Comparison of ENCODE assay signal across 14 mouse cellular contexts in genomic region chr2:20284425-20284824, GRCm38 (mm10).
"Had no signal": no experiment of that assay in that cellular context is flagged by ENCODE, and none has a peak within 500 bp of the region (broad histone marks: within the 10 kb centered on the region; RNA-seq: fewer than 3 reads in every experiment).

No protein-coding gene starts in this region.

- DNase-seq: kidney, postnatal 4 days; left cerebral cortex, postnatal 4 days; lung, adult 2 months; lung, postnatal 4 days; midbrain, embryonic 14.5 days; right cerebral cortex, adult 18-20 months; right cerebral cortex, postnatal 25 days; thymus, postnatal 36 days had no signal

- H3K4me1 ChIP-seq: liver, embryonic 15.5 days; midbrain, embryonic 10.5 days; neural tube, embryonic 15.5 days had no signal

- H3K4me2 ChIP-seq: liver, embryonic 11.5 days; liver, embryonic 15.5 days; neural tube, embryonic 15.5 days had no signal

- H3K9ac ChIP-seq: liver, embryonic 15.5 days; neural tube, embryonic 15.5 days had no signal

- H3K27ac ChIP-seq: layer of hippocampus, adult 2 months; liver, embryonic 15.5 days; midbrain, embryonic 10.5 days; neural tube, embryonic 15.5 days had no signal

- H3K36me3 ChIP-seq: liver, embryonic 15.5 days; midbrain, embryonic 10.5 days; neural tube, embryonic 15.5 days had no signal

- H3K4me3 ChIP-seq: layer of hippocampus, adult 2 months; liver, embryonic 15.5 days; midbrain, embryonic 10.5 days; myocyte; neural tube, embryonic 15.5 days had no signal

- H3K27me3 ChIP-seq: liver, embryonic 15.5 days; neural tube, embryonic 15.5 days had no signal

- H3K9me3 ChIP-seq: liver, embryonic 15.5 days; midbrain, embryonic 10.5 days; neural tube, embryonic 15.5 days had no signal
